Mouse (Mus musculus) stomach, embryonic 14.5 days (tissue): Measurements from ENCODE around the gene Cmtm7. TPM values are rescaled to one million over a fixed set of nuclear protein-coding genes. Genes with fewer than 3 reads are reported as not detected.

Experiments used
- ATAC-seq: fragments of 200-750 bp; cut with Nextera tagmentation; 2 replicates; pipeline ENCODE4 v1.8.0; 2017; ENCODE audit warnings: low read depth, moderate TSS enrichment; ENCODE audit not compliant: insufficient number of reproducible peaks, insufficient read depth, low FRiP score
- H3K27ac ChIP-seq: fragments of 300-500 bp; sonication (generic); 2 replicates; pipeline ENCODE4 v1.5.1; 2014; ENCODE audit warnings: mild to moderate bottlenecking, low read length, moderate library complexity, mixed read lengths
- H3K27me3 ChIP-seq: fragments of 300-500 bp; sonication (generic); 2 replicates; pipeline ENCODE4 v1.6.1; 2014; ENCODE audit warnings: low read length, control low read depth, mixed read lengths; ENCODE audit not compliant: control insufficient read depth, insufficient read depth
- H3K36me3 ChIP-seq: fragments of 300-500 bp; sonication (generic); 2 replicates; pipeline ENCODE4 v1.6.1; 2014; ENCODE audit warnings: mild to moderate bottlenecking, control low read depth, low read length, moderate library complexity, mixed read lengths; ENCODE audit not compliant: control insufficient read depth, insufficient read depth
- H3K4me1 ChIP-seq: fragments of 300-500 bp; sonication (generic); 2 replicates; pipeline ENCODE4 v1.6.1; 2014; ENCODE audit warnings: low read length, control low read depth, mixed read lengths; ENCODE audit not compliant: control insufficient read depth, insufficient read depth
- H3K4me2 ChIP-seq: fragments of 300-500 bp; sonication (generic); replicated peaks from 2 replicates; pipeline ENCODE4 v1.6.1; 2014; ENCODE audit warnings: low read depth, low read length, control low read depth
- H3K4me3 ChIP-seq: fragments of 300-500 bp; sonication (generic); 2 replicates; pipeline ENCODE4 v1.5.1; 2014; ENCODE audit warnings: low read depth, low read length, control low read depth
- H3K9ac ChIP-seq: fragments of 300-500 bp; sonication (generic); replicated peaks from 2 replicates; pipeline ENCODE4 v1.6.1; 2014; ENCODE audit warnings: low read depth, mild to moderate bottlenecking, control low read depth, low read length, moderate library complexity, mixed read lengths
- H3K9me3 ChIP-seq: fragments of 300-500 bp; sonication (generic); 2 replicates; pipeline ENCODE4 v1.6.1; 2016; ENCODE audit warnings: low read depth, low read length, control low read depth; ENCODE audit not compliant: control insufficient read depth
- WGBS: fragments of 180-500 bp; shearing (Covaris S2); extraction: QIAGEN DNeasy Blood & Tissue Kit; methylation state at CpG from one replicate; pipeline ENCODE4 v1.1.7; 2014; 5-methylcytosine and 5-hydroxymethylcytosine counted together
- polyA plus RNA-seq: library from polyadenylated mRNA; unstranded; fragments of >200 nt; fragmentation: Nextera tagmentation; extraction: Ambion mirVana; gene quantifications from 2 replicates; pipeline ENCODE4 v1.2.1, GENCODE M21; 2014

Gene Cmtm7
- polyA plus RNA-seq, 1 experiment from 2014 or later, result 101 TPM

DNA sequence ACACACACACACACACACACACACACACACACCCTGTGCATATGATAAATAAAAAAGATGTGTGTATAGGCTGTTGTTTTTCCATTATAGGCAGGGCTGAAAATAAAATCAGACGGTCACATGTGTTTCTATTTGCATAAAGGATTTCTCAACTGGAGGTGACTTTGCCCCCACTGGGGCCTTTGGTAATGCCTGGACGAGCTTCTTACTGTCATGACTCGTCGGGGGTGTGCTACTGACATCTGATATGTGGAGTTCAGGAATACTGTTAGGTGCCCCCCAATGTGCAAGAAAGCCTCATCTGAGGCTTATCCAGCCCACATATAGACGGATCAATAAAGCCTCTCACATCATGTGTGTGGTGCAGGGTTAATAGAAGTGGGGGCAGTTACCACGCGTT, 35.4 kb upstream of the Cmtm7 start:
- H3K4me1 ChIP-seq, result no peaks in the 10 kb centered on the region
- no peak overlapping the region for H3K4me3 ChIP-seq
- WGBS, result 69% methylated on average over 7 of the region's 7 CpGs
- no peak overlapping the region for H3K27ac ChIP-seq
- H3K9me3 ChIP-seq, result no peaks in the 10 kb centered on the region
- no peak for ATAC-seq
- no peak overlapping the region for H3K4me2 ChIP-seq
- no peaks in the 10 kb centered on the region for H3K36me3 ChIP-seq
- H3K27me3 ChIP-seq, result no peaks in the 10 kb centered on the region
- no peak overlapping the region for H3K9ac ChIP-seq

DNA sequence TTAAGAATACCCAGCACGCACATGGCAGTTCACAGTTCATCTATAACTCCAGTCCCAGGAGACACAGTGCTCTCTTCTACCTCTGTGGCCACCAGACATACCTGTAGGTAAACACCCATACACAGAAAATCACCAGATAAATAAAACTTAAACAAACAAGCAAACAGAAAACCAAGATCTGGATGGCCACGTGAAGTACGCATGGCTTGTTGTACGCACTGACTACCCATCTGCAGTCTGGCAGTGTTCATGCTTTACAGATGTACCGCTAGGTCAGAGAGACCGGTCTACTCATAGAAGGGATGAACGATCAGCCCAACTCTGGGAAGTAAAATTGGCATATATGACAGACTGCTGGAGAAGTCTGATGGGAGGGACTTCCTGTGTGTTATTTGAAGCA, 34.5 kb upstream of the Cmtm7 start:
- ATAC-seq, result no peak
- no peak overlapping the region for H3K4me3 ChIP-seq
- WGBS, result 93% methylated on average over 7 of the region's 7 CpGs
- no peaks in the 10 kb centered on the region for H3K4me1 ChIP-seq
- no peak overlapping the region for H3K4me2 ChIP-seq
- H3K27ac ChIP-seq, result no peak overlapping the region
- H3K36me3 ChIP-seq, result no peaks in the 10 kb centered on the region
- H3K9me3 ChIP-seq, result no peaks in the 10 kb centered on the region
- H3K27me3 ChIP-seq, result no peaks in the 10 kb centered on the region
- H3K9ac ChIP-seq, result no peak overlapping the region

DNA sequence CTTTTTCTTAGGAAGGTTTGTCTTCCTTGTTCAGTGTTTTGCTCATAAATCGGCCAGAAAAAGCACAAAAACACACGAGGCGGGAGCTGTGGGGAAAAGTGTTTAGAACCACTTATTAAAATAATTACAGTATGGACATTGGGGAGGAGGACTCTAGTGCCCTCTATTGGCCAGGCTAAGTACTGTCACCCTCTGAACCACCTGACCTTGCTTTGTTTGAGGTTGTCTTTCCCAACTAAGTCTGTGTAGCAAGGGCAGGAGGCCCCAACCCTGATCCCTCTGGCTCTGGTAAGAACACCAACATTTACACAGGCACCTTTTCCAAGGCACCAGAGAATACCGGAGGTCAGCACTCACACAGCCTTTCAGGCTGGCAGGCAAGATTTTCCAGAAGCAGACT, 33.7 kb upstream of the Cmtm7 start:
- no peak overlapping the region for H3K27ac ChIP-seq
- no peaks in the 10 kb centered on the region for H3K27me3 ChIP-seq
- H3K4me1 ChIP-seq, result no peaks in the 10 kb centered on the region
- no peak for ATAC-seq
- 60% methylated on average over 4 of the region's 4 CpGs for WGBS
- no peaks in the 10 kb centered on the region for H3K36me3 ChIP-seq
- H3K9me3 ChIP-seq, result no peaks in the 10 kb centered on the region
- H3K4me2 ChIP-seq, result no peak overlapping the region
- H3K9ac ChIP-seq, result no peak overlapping the region
- H3K4me3 ChIP-seq, result no peak overlapping the region

DNA sequence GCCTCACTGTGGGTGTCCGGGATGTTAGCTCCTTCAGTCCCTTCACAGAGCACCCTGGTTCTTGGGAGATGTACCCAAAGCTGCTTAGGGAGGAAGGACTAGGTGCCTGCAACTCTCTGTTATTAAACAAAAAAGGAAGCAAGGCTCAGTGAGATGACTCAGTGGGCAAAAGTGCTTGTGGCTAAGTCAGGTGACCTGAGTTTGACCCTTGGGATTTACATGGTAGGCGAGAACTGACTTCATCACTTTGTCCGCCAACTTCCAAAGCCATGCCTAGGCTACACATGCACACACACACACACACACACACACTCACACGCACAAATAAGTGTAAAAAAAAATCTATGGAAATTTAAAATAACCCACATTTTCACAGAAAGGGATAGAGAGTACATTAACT, 30.3 kb upstream of the Cmtm7 start:
- H3K36me3 ChIP-seq, result no peaks in the 10 kb centered on the region
- H3K27ac ChIP-seq, result no peak overlapping the region
- H3K27me3 ChIP-seq, result no peaks in the 10 kb centered on the region
- no peak overlapping the region for H3K4me3 ChIP-seq
- no peak overlapping the region for H3K4me2 ChIP-seq
- ATAC-seq, result no peak
- no peaks in the 10 kb centered on the region for H3K9me3 ChIP-seq
- no peak overlapping the region for H3K9ac ChIP-seq
- WGBS, result 73% methylated on average over 4 of the region's 4 CpGs
- H3K4me1 ChIP-seq, result no peaks in the 10 kb centered on the region

DNA sequence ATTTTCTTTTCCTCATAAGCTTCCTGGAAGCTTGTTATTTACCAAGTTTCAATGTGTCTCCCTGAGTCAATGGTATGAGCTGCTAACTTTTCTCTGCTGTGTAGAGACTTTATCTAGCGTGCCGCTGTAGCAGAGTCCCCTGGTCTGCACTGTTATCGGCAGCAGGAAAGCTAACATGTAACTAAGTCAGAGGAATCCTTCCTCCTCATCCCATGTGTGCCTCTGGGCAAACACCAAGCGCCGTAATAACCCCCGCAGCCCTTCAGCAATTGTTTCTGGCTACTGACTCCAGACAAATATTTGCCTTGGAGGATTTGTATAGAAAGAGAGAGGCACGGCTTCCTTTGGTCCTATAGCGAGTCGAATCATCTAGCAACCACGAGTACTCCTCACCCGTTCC, 29.2 kb upstream of the Cmtm7 start:
- WGBS, result 66% methylated on average over 11 of the region's 11 CpGs
- Histone ChIP-seq H3K27ac (no peak overlapping the region), H3K27me3 (no peaks in the 10 kb centered on the region), H3K4me2 (no peak overlapping the region), H3K9ac (no peak overlapping the region), H3K9me3 (no peaks in the 10 kb centered on the region), H3K4me3 (no peak overlapping the region), H3K4me1 (no peaks in the 10 kb centered on the region), H3K36me3 (no peaks in the 10 kb centered on the region)
- no peak for ATAC-seq

DNA sequence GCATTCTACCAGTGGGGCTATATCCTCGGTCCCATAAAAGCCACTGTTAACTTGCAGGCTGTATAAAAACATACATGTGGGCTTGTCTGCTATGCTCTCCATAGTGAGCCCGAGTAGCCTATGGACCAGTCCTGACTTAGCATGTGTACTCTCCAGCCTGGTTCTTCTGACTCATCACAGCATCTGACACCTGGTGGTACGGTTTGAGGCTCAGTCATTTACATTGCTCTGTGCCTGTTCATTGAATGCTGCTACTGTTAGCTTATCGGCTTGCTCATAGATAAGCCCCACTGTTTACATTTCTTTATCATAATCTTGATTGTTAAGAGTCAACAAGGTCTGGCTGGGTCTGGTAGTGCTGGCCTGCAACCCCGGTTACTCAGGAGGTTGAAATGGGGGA, 27.0 kb upstream of the Cmtm7 start:
- H3K4me1 ChIP-seq, result peaks cover 9% of the 10 kb centered on the region
- H3K36me3 ChIP-seq, result no peaks in the 10 kb centered on the region
- no peak overlapping the region for H3K4me2 ChIP-seq
- no peaks in the 10 kb centered on the region for H3K27me3 ChIP-seq
- no peaks in the 10 kb centered on the region for H3K9me3 ChIP-seq
- no peak overlapping the region for H3K4me3 ChIP-seq
- H3K27ac ChIP-seq, result no peak overlapping the region
- peak; percentile 79 for ATAC-seq
- WGBS, result 44% methylated on average over 5 of the region's 5 CpGs
- no peak overlapping the region for H3K9ac ChIP-seq

DNA sequence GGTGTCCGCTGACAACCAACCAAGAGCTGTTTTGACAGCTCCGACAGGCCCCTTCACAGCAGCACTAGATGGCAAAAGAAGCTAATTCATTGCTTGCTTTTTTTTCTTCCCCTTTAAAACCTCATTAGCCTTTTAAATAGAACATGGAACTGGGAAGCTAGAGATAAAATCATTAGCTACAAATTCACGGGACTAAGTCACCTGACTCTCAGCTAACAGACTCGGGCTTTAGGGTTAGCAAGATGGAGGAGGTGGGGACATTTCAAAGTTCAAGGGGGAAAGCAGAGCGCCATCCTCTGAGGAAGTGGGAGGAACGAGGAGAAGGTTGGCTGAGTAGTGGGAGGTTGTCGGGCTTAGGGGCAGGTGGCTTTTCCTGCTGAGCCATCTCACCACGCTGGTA, 25.6 kb upstream of the Cmtm7 start:
- ATAC-seq, result no peak
- Histone ChIP-seq H3K9ac (no peak overlapping the region), H3K27me3 (no peaks in the 10 kb centered on the region), H3K4me3 (no peak overlapping the region), H3K9me3 (no peaks in the 10 kb centered on the region), H3K4me1 (peaks cover 9% of the 10 kb centered on the region), H3K4me2 (no peak overlapping the region), H3K36me3 (no peaks in the 10 kb centered on the region), H3K27ac (no peak overlapping the region)
- WGBS, result 57% methylated on average over 8 of the region's 8 CpGs

DNA sequence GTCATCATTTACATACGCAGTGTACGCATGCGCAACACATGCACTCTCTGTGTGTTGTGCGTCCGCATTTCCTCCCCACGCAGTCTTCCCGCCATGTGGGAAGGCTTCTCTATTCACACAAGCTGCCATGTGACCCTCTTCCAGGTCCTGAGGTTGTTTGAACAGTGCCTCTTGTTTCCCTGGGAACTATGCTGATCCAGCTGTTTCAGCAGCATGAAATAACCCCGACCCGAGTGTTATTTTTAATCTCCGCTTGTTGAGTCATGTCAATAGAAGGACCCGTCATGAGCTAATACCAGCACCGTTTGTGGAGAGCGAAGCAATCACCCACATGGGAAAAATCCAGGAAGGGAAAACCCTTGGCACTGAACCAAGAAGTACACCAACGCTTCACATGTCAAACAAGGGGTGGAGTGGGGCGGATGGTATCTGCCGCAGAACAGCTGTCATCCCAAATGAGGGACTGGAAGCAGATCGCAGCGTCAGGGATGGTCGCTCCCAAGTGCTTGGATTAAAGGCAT, 23.6 kb upstream of the Cmtm7 start:
- H3K27ac ChIP-seq, result no peak overlapping the region; the same call in 1 of the 2 replicates

DNA sequence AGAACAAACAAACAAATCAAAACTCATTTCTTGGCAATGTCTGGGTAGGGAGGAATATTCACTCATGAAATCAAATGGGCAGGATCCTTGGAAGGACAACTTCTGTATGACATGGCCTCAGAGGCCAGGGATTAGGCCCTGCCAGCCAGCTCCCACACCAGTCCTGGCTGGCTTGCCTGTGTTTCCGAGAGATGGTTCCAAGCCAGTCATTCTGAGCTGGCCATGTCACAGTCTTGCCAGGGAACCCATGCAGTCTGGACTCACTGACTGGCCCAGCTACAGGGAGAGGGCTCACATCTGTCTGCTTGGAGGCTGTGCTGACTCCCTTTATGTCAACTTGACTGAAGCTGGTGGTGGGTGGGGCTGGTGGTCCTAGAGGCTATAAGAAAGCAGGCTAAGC, 20.5 kb upstream of the Cmtm7 start:
- 85% methylated on average over 1 of the region's 1 CpGs for WGBS
- H3K4me2 ChIP-seq, result no peak overlapping the region
- H3K27me3 ChIP-seq, result no peaks in the 10 kb centered on the region
- H3K4me1 ChIP-seq, result peaks cover 9% of the 10 kb centered on the region
- ATAC-seq, result no peak
- H3K9me3 ChIP-seq, result no peaks in the 10 kb centered on the region
- H3K27ac ChIP-seq, result no peak overlapping the region
- H3K36me3 ChIP-seq, result no peaks in the 10 kb centered on the region
- H3K4me3 ChIP-seq, result no peak overlapping the region
- H3K9ac ChIP-seq, result no peak overlapping the region

More for the DNA sequence above, 23.6 kb upstream of the Cmtm7 start:
- H3K4me2 ChIP-seq, result no peak overlapping the region
- peaks cover 9% of the 10 kb centered on the region for H3K4me1 ChIP-seq
- no peaks in the 10 kb centered on the region for H3K36me3 ChIP-seq
- 42% methylated on average over 19 of the region's 19 CpGs for WGBS
- H3K27me3 ChIP-seq, result no peaks in the 10 kb centered on the region
- no peak overlapping the region for H3K4me3 ChIP-seq
- ATAC-seq, result peak; percentile 72; the same call in 1 of the 2 replicates
- H3K9ac ChIP-seq, result no peak overlapping the region
- H3K9me3 ChIP-seq, result no peaks in the 10 kb centered on the region
